Mouse (Mus musculus) heart, embryonic 11.5 days (tissue): ENCODE measurements around the gene Ak3. TPM values are rescaled to one million over a fixed set of nuclear protein-coding genes. Genes with fewer than 3 reads are reported as not detected.

Experiments used
- ATAC-seq: fragments of 200-750 bp; cut with Nextera tagmentation; replicated peaks from 2 replicates; pipeline ENCODE4 v1.8.0; 2017; ENCODE audit warnings: moderate library complexity; ENCODE audit not compliant: insufficient number of reproducible peaks, low FRiP score, low TSS enrichment
- H3K27ac ChIP-seq: fragments of 300-500 bp; sonication (generic); 2 replicates; pipeline ENCODE4 v1.5.1; 2014; ENCODE audit warnings: mild to moderate bottlenecking, low read depth, low read length
- H3K27me3 ChIP-seq: fragments of 300-500 bp; sonication (generic); 2 replicates; pipeline ENCODE4 v1.6.1; 2014; ENCODE audit warnings: mild to moderate bottlenecking, low read length, mixed read lengths; ENCODE audit not compliant: control insufficient read depth, insufficient read depth
- H3K36me3 ChIP-seq: fragments of 300-500 bp; sonication (generic); 2 replicates; pipeline ENCODE4 v1.6.1; 2014; ENCODE audit warnings: mild to moderate bottlenecking, low read length, moderate library complexity, mixed read lengths; ENCODE audit not compliant: control insufficient read depth, insufficient read depth
- H3K4me1 ChIP-seq: fragments of 300-500 bp; sonication (generic); 2 replicates; pipeline ENCODE4 v1.6.1; 2014; ENCODE audit warnings: low read length; ENCODE audit not compliant: control insufficient read depth, insufficient read depth
- H3K4me2 ChIP-seq: fragments of 300-500 bp; sonication (generic); 2 replicates; pipeline ENCODE4 v1.6.1; 2014; ENCODE audit warnings: mild to moderate bottlenecking, moderate library complexity
- H3K4me3 ChIP-seq: fragments of 300-500 bp; sonication (generic); 2 replicates; pipeline ENCODE4 v1.5.1; 2014; ENCODE audit warnings: low read depth, low read length
- H3K9ac ChIP-seq: fragments of 300-500 bp; sonication (generic); 2 replicates; pipeline ENCODE4 v1.6.1; 2014; ENCODE audit warnings: mild to moderate bottlenecking, low read depth, low read length, moderate library complexity
- H3K9me3 ChIP-seq: fragments of 300-500 bp; sonication (generic); replicated peaks from 2 replicates; pipeline ENCODE4 v1.6.1; 2016; ENCODE audit warnings: low read length; ENCODE audit not compliant: control insufficient read depth
- WGBS: fragments of 180-500 bp; shearing (Covaris S2); extraction: QIAGEN DNeasy Blood & Tissue Kit; methylation state at CpG from one replicate; pipeline ENCODE4 v1.1.7; 2014; ENCODE audit not compliant: insufficient replicate concordance; 5-methylcytosine and 5-hydroxymethylcytosine counted together
- polyA plus RNA-seq: library from polyadenylated mRNA; unstranded; fragments of >200 nt; fragmentation: Nextera tagmentation; extraction: Ambion mirVana; gene quantifications from 2 replicates; pipeline ENCODE4 v1.2.1, GENCODE M21; 2014

The Ak3 gene
- polyA plus RNA-seq, 1 experiment from 2014 or later: 74.4 TPM

DNA sequence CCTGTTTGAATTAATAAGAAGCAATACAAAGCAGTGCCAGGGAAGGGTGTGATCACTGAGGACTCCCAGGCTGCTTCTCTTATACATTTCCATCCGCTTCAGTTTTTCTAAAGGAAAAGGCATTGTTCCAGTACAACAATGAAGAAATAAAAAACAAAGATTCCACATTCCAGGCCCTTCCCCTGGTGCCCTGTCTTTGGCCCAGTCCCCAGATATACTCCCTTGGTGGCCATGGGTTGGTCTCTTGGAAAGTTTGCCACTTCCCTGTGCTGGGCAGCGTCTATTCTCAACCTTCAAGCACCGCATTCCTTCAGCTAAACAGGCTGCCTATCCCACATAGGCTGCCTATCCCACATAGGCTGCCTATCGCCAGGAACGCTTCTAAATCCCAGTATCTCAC is 10.7 kb downstream of the Ak3 start:
- Histone ChIP-seq H3K36me3 (peaks cover 12% of the 10 kb centered on the region), H3K4me2 (no peak overlapping the region), H3K9ac (no peak overlapping the region), H3K27me3 (no peaks in the 10 kb centered on the region), H3K9me3 (no peaks in the 10 kb centered on the region), H3K4me1 (peaks cover under 1% of the 10 kb centered on the region; the same call in 1 of the 2 replicates), H3K4me3 (no peak overlapping the region), H3K27ac (no peak overlapping the region)
- ATAC-seq: no peak
- WGBS: 83% methylated on average over 5 of the region's 5 CpGs

DNA sequence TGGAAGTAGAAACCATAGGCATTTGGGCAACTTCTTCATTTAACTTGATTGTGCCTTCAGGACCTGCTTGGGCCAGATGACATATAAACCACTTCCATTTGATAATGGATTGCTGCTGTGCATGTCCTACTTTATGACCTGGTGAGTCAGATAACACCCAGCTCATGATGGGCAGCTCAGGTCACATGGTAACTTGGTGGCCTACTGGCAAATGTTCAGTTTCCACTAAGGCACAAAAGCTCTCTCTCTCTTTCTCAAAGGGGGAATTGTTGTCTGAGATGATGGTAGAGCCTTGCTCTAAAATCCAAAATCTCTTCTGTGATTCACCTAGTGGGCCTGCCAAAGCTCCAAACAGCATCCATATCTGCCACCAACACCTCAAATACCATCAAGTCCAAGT is 15.1 kb downstream of the Ak3 start:
- no peak for ATAC-seq
- Histone ChIP-seq H3K4me1 (no peaks in the 10 kb centered on the region), H3K9me3 (no peaks in the 10 kb centered on the region), H3K4me3 (no peak overlapping the region), H3K27me3 (no peaks in the 10 kb centered on the region), H3K9ac (no peak overlapping the region), H3K4me2 (no peak overlapping the region), H3K36me3 (peaks cover 9% of the 10 kb centered on the region), H3K27ac (no peak overlapping the region)

DNA sequence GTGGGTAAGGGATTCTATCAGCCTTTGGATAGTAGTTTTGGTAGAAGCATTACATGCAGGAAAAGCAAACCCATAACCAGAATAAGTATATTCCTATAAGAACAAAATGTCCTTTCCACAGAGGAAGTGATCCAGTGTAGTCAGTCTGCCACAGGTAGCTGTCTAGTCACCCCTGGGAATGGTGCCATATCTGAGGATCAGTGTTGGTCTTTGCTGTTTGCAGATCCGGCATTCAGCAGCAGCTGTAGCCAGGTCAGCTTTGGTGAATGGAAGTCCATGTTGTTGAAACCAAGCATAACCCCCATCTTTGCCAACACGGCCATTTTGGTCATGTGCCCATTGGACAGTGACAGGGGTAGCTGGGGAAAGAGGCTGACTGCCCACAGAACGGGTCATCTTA is 16.0 kb downstream of the Ak3 start:
- Histone ChIP-seq H3K4me2 (no peak overlapping the region), H3K9me3 (no peaks in the 10 kb centered on the region), H3K4me1 (no peaks in the 10 kb centered on the region), H3K27ac (no peak overlapping the region), H3K9ac (no peak overlapping the region), H3K27me3 (no peaks in the 10 kb centered on the region), H3K4me3 (no peak overlapping the region), H3K36me3 (peaks cover 4% of the 10 kb centered on the region; the same call in 1 of the 2 replicates)
- ATAC-seq: no peak
- WGBS: 89% methylated on average over 3 of the region's 3 CpGs

DNA sequence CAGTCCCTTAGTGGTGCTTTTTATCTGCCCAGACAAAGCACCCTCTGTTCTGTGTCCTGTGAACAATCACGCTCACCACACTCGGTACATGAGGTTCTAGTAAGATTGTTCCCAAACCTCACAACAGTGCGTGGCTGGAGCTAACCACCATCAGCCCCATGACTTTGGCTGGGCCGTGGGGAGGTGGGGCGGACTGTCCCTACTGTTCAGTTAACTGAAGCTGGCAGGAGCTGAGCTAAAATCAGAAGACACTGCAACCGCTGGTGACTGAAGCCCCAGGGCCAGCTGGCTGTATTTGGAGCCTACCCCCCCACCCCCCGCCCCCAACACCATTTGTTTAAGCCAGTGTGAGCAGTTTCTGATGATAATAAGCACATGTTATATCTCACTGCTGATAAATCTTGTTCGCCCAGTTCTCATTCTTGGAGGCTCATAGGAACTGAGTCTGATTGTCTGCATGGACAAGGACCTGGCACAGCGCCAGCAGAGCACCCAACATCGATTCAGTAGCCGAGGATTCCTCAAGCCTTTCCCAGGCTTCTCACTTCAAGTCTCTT is 23.3 kb downstream of the Ak3 start:
- 65% methylated on average over 11 of the region's 11 CpGs for WGBS
- Histone ChIP-seq H3K4me3 (no peak overlapping the region), H3K9me3 (no peaks in the 10 kb centered on the region), H3K27ac (no peak overlapping the region), H3K4me1 (peaks cover 7% of the 10 kb centered on the region), H3K36me3 (peaks cover 31% of the 10 kb centered on the region), H3K27me3 (no peaks in the 10 kb centered on the region), H3K9ac (no peak overlapping the region), H3K4me2 (no peak overlapping the region)
- no peak for ATAC-seq

DNA sequence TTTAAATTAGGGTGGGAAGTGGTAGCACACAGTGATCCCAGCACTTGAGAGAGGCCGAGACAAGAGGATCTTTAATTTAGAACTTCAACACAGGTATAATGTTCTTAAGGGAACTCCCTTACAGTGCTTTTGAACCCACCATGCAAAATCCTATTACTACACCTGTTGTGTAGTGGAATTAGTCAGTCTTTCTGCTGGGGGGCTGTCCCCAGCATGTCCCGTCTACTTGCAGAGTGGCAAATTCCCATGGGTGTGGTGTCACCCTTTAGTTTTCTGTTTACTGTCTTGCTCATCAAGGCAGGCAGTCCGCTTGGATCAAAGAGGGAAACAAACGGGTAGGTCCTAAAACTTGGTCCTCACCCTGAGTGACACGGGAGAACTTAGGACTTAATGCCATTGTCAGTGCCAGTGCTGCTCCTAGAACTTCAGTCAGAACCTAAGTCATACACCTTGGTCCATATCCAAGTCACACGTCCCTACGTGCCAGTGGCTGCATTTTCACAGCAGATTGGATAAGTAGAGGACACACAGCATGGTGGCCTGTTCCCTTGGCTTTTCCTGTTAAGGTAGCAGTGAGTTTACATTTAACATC is 25.9 kb downstream of the Ak3 start:
- no peaks in the 10 kb centered on the region for H3K9me3 ChIP-seq
- no peak overlapping the region for H3K27ac ChIP-seq
- no peak overlapping the region for H3K4me2 ChIP-seq
- no peaks in the 10 kb centered on the region for H3K27me3 ChIP-seq
- H3K4me3 ChIP-seq: no peak overlapping the region
- H3K4me1 ChIP-seq: peaks cover 7% of the 10 kb centered on the region
- 90% methylated on average over 7 of the region's 7 CpGs for WGBS
- no peak overlapping the region for H3K9ac ChIP-seq
- H3K36me3 ChIP-seq: peaks cover 36% of the 10 kb centered on the region
- ATAC-seq: no peak

DNA sequence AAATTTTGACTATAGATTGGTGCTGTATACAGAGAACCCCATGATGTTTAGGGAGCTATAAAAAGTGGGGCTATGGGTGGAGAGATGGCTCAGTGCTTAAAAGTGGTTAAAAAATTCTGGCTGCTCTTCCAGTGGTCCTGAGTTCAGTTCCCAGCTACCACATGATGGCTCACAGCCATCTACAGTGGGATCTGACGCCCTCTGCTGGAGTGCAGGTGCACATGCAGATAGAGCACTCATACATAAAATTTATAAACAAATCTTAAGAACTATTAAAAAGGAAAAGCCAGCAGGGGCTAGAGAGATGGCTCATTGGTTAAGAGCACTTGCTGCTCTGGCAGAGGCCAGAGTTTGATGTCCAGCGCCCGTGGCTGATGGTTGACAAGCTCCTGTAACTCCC is 28.1 kb downstream of the Ak3 start:
- 88% methylated on average over 3 of the region's 3 CpGs for WGBS

DNA sequence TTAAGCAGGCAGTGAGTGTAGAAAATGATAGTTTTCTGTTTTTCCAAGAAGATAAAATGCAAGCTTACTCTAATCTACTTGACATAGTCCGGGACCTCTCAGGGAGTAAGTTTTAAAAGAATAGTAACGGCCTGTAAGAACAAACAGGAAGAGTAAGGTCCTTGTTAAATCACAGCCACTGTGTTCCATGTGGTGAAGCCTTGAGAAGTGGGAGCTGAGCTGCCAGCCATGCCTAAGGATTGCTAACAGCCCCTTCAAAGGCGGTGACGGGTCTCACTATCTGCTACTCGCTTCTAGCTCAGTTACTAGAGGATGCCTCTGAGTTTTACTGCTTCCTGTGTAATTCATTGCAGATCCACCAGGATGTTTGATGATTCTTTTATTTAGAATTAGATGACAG is 31.0 kb downstream of the Ak3 start:
- H3K4me2 ChIP-seq: no peak overlapping the region
- no peak overlapping the region for H3K4me3 ChIP-seq
- 51% methylated on average over 5 of the region's 5 CpGs for WGBS
- H3K36me3 ChIP-seq: peaks cover 18% of the 10 kb centered on the region
- no peaks in the 10 kb centered on the region for H3K4me1 ChIP-seq
- ATAC-seq: no peak
- H3K9ac ChIP-seq: no peak overlapping the region
- no peaks in the 10 kb centered on the region for H3K9me3 ChIP-seq
- H3K27me3 ChIP-seq: no peaks in the 10 kb centered on the region
- no peak overlapping the region for H3K27ac ChIP-seq

More for the DNA sequence above, 28.1 kb downstream of the Ak3 start:
- no peak overlapping the region for H3K9ac ChIP-seq
- peaks cover 32% of the 10 kb centered on the region for H3K36me3 ChIP-seq
- H3K4me2 ChIP-seq: no peak overlapping the region
- no peak overlapping the region for H3K4me3 ChIP-seq
- ATAC-seq: no peak
- H3K27me3 ChIP-seq: no peaks in the 10 kb centered on the region
- peaks cover 7% of the 10 kb centered on the region for H3K4me1 ChIP-seq
- no peak overlapping the region for H3K27ac ChIP-seq
- no peaks in the 10 kb centered on the region for H3K9me3 ChIP-seq

DNA sequence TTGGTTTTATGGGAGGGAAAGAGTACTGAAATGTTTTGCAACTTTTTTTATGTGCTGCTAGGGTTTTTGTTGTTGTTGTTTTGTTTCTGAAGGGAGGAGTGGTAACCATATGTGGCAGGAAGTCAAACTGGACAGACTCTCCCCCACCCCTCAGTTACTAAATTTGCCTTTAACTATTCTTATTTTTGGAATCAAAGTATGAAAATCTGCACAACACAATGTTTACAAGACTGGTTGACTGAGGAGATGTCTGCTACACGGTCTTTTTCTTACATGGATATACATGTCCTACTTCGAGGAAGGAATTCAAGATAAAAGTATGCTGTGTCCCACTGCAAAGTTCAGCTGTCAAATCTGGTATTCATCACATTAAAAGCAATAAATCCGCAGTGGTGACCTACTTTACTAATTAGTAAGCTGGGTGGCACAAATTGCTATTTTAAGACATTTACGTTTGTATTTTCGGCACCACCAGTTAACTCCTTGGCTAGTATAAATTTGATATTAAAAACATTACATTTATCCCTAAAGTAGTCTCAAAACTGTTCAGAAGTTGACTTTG is 31.5 kb downstream of the Ak3 start:
- no peak overlapping the region for H3K27ac ChIP-seq
- H3K4me2 ChIP-seq: no peak overlapping the region
- peaks cover 13% of the 10 kb centered on the region for H3K36me3 ChIP-seq

More for the DNA sequence above, 31.5 kb downstream of the Ak3 start:
- ATAC-seq: no peak
- Histone ChIP-seq H3K9ac (no peak overlapping the region), H3K27me3 (no peaks in the 10 kb centered on the region), H3K9me3 (no peaks in the 10 kb centered on the region), H3K4me1 (no peaks in the 10 kb centered on the region), H3K4me3 (no peak overlapping the region)
- 74% methylated on average over 5 of the region's 5 CpGs for WGBS
